Mouse (Mus musculus) B cell, adult 67 days (primary cell): ENCODE data around the gene Nudt14. TPM values are rescaled to one million over a fixed set of nuclear protein-coding genes. Genes with fewer than 3 reads are reported as not detected.

Source experiments
- total RNA-seq, 2 experiments: library from RNA; stranded (reverse); gene quantifications; 4 replicates each; pipeline ENCODE4 v1.2.4; 2023

The Nudt14 gene
- 10 to 100 TPM; 13.0 to 14.9 TPM for total RNA-seq

DNA sequence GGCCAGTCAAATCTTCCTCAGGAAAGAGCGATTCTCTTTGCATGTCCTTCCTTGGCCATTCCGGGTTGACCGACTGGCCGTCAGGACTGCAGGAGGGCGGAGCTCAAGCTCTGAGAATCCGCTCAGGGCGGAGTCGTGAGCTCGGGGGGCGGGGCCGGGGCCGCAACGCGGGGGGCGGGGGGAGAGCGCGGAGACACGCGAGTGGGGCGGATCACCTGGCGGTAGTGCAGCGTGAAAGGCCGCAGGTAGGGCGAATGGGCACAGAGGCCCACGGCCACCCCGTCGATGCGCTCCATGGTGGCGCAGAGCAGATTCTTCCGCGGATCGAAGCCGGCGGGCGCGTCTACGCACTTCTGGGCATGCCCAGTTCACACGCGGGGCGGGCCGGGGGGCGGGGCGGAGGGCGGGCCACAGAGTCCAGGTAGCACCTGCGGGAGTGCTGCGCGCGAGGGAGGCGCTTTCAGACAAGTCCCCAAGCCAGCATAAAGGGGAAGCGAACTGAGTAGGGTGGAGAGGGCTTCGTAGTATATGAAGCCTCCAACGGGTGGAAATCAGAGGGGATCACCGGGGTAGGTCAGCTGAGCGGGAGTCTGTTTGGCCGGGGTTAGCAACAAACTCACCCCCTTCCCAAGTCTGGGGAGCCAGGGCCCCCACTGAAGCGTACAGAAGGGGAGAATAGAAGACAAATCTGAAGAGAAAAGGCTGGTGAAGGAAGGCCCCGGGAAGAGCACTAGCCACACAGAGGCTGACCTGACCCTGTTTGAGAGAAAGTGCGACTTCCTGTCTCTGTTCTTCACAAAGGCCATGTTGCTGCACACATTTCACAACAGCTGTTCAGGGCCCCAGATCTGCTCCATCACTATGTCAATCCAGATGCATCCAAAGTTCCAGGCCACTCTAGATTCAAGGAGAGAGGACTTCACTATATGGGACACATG is at the start of gene Nudt14:
Gene Nudt14 (minus strand): TSS at position 349 of the 938 bp plus-strand sequence.

DNA sequence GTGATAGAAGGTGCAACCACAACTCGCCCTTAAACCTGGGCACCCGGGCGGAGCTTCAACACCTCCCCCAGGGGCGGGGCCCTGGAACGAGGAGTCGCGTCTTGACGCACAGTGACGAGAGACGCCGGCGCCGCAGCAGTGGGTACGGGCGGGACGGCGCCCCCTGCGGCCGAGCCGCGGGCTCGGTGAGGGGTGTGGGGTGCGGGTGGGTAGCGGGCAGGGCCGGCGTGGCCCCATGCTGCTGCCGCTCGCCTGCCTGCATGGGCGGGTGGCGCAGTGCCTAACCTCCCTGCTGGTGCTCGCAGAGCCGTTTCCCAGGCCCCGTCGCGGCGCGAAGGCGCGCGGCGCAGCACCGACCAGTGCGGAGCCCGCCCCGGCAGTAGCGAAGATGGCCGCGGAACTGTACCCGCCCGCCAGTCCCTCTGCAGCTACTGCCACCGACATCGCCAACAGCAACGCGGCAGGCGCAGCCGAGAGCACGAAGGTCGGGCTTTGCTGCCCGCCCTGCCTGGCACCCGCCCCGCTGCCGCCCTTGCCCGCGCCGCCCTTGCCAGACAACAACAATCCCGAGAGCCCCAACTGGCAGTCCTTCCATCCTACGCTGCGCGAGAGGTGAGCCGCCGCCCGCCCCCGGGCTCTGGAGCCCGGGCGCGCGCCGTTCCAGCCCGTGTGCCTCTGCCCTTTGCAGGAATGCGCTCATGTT is 34.6 kb upstream of the Nudt14 start, which contains the start of gene Btbd6:
Gene Btbd6 (plus strand): TSS at position 112 of the 703 bp plus-strand sequence.

DNA sequence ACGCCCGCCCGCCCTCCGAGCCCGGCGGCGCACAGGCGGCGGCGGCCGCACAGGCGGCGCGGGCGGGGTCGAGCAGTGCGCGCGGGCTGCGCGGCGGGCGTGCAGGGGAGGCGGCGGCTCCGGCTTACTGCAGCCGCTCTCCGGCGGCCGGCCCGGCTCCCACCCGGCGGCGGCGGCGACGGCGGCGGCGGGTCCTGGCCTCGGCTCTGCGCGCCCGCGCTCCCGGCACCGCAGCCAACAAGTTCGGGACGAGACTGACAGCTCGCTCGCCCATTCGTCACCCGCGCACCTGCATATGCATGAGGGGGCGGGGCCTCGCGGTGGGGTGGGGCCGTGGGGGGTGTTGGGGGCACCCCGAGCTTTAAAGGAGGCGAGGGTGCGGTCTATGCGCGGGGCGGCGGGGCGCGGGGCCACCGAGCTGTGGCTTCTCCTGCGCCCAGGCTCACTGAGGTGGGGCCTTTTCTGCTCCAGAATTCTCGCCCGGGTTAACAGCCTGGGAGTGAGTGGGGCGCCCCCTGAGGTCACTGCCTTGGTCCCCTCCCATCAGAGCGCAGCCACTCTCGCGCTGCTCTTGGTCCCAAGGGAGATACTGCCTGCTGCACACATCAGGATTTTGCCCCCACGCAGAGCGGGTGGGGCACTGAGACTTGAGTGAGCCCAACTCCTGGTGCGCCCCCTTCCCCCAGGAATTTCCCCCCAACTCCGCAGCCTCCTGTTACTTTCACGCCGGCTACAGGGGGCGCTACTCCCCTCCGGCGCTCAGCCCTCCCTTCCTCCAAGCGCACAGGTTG is 12.2 kb downstream of the Nudt14 start, which contains the start of gene Jag2:
Gene Jag2 (minus strand): TSS at position 215 of the 791 bp plus-strand sequence.

Other genes starting within 250 kb of the Nudt14 start
- 10 to 100 TPM in 1 of 2 experiments, 1 to 10 TPM in 1; 6.8 to 13.9 TPM for gene Cep170b, start 221.7 kb downstream of the Nudt14 start, total RNA-seq
- gene Pld4, start 181.5 kb downstream of the Nudt14 start, total RNA-seq: 100 to 1,000 TPM; 377 to 378 TPM
- gene Ahnak2, start 139.5 kb downstream of the Nudt14 start, total RNA-seq: under 1 TPM; 0.12 to 0.26 TPM
- 1 to 10 TPM; 1.3 to 1.6 TPM for gene Clba1, start 133.2 kb downstream of the Nudt14 start, total RNA-seq
- gene Cdca4, start 112.7 kb downstream of the Nudt14 start, total RNA-seq: 10 to 100 TPM; 29.2 to 31.9 TPM
- gene Gpr132, start 73.9 kb downstream of the Nudt14 start, total RNA-seq: 10 to 100 TPM; 47.5 to 55.4 TPM
- 1 to 10 TPM in 1 of 2 experiments, under 1 TPM in 1; 0.77 to 3.4 TPM for gene Jag2, start 12.3 kb downstream of the Nudt14 start, total RNA-seq
- gene Btbd6, start 34.4 kb upstream of the Nudt14 start, total RNA-seq: 10 to 100 TPM; 13.3 to 14.4 TPM
- gene Brf1, start 58.6 kb upstream of the Nudt14 start, total RNA-seq: 100 to 1,000 TPM; 167 to 174 TPM
- gene Pacs2, start 72.4 kb upstream of the Nudt14 start, total RNA-seq: 10 to 100 TPM; 33.5 to 35.0 TPM
- not detected for gene Tex22, start 132.4 kb upstream of the Nudt14 start, total RNA-seq
- gene Mta1, start 156.2 kb upstream of the Nudt14 start, total RNA-seq: 10 to 100 TPM; 45.3 to 49.7 TPM
- gene Crip2, start 198.1 kb upstream of the Nudt14 start, total RNA-seq: 10 to 100 TPM; 10.9 to 12.5 TPM
- 100 to 1,000 TPM; 571 to 649 TPM for gene Crip1, start 204.2 kb upstream of the Nudt14 start, total RNA-seq
- 10 to 100 TPM; 18.7 to 22.0 TPM for gene Tedc1, start 214.3 kb upstream of the Nudt14 start, total RNA-seq
- gene Tmem121, start 243.8 kb upstream of the Nudt14 start, total RNA-seq: 1 to 10 TPM; 4.4 to 5.3 TPM